ENCODE assay signal across 17 mouse cellular contexts in the genomic region with DNA sequence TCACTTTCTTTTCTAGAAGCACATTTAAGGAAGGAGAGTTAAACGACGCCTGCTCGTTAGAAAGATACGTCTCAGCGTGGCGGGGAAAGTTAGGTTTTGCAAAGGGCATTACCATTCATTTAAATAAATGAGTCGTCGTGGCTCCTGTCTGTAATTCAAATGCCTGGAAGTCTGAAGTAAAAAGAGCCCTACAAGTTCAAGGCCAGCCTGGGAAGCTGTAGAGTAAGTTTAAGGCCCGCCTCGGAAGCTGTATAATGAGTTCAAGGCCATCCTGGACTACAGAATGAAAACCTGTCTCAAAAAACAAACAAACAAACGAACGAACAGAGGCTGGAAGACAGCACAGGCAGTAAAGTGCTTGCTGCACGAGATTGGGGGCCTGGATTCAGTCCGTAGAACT. TPM values are rescaled to one million over a fixed set of nuclear protein-coding genes. Genes with fewer than 3 reads are reported as not detected.
"Had no signal": no experiment of that assay in that cellular context is flagged by ENCODE, and none has a peak within 500 bp of the region (broad histone marks: within the 10 kb centered on the region; RNA-seq: fewer than 3 reads in every experiment).

No protein-coding gene starts in this region.

- DNase-seq: lung, adult 18-20 months; lung, embryonic 14.5 days; lung, postnatal 10 days; lung, postnatal 4 days; midbrain, embryonic 14.5 days; right cerebral cortex, postnatal 14 days; thymus, adult 2 months; thymus, postnatal 25 days; thymus, postnatal 4 days had no signal

- H3K4me3 ChIP-seq: midbrain, embryonic 10.5 days; midbrain, embryonic 12.5 days; myocyte; neural tube, embryonic 13.5 days; neural tube, embryonic 15.5 days; stomach, embryonic 15.5 days had no signal

- H3K27ac ChIP-seq: midbrain, embryonic 10.5 days; midbrain, embryonic 12.5 days; neural tube, embryonic 13.5 days; neural tube, embryonic 15.5 days; stomach, embryonic 15.5 days; stomach, postnatal 0 days had no signal

RNA-seq across cellular contexts. Expression of gene Rxrg, which starts 18.9 kb away (rescaled TPM):
- total RNA-seq: megakaryocyte, adult 5-6 weeks had no signal
